Mouse (Mus musculus) cerebellum, adult 18-20 months (tissue): ENCODE measurements around the gene Gpx4.
A peak's percentile ranks its signal among the peaks of the same experiment; 100 is the strongest.
"Not testable (repeated sequence)": the region's sequence is repeated elsewhere in the genome, so short reads cannot be mapped to it uniquely, and the experiment has no call there.

Source experiments
- DNase-seq, 2 experiments: peaks; one replicate each; pipeline ENCODE4 v3.0.0; 2021

Gene Gpx4

DNA sequence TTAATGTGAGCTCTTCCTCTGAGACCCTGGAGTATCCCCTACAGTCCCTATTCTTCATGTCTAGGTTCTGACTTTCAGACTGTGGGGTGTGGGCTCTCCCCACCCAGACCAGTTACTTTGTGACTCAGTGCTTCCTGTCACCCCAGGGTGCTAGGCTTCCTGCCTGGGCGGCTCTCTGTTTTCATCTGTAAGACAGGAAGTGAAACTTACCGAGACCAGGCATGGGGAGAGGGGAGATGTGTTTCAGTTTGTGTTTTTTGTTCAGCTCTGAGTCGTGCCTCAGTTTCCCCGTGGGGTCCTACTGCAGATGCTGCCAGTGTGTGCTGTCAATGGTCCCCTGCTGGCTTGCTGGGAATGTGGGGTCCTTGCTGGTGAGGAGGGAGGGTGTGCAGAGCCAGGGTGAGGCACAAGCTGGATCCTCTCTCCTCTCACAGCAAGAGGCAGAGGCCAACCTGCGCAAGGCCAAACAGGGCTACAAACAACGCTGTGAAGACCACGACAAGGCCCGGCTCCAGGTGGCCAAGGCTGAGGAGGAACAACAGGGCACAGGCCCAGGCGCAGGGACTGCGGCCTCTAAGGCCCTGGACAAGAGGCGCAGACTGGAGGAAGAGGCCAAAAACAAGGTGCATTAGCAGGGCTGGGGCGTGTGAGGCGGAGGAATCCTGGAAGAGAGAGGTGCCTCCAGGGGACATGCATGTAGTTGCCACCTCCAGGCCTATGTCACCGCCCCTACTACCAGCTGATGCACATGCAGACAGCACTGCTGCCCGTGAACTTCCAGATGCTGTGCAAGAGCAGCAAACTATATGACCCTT, 22.5 kb upstream of the Gpx4 start:
- DNase-seq = no peak

GRCm38 (mm10) chr10:80025044-80025347, 22.0 kb upstream of the Gpx4 start:
- no peak for DNase-seq

GRCm38 (mm10) chr10:80025463-80025862, 21.5 kb upstream of the Gpx4 start:
- no peak for DNase-seq

GRCm38 (mm10) chr10:80025889-80026288, 21.1 kb upstream of the Gpx4 start:
- DNase-seq = no peak

DNA sequence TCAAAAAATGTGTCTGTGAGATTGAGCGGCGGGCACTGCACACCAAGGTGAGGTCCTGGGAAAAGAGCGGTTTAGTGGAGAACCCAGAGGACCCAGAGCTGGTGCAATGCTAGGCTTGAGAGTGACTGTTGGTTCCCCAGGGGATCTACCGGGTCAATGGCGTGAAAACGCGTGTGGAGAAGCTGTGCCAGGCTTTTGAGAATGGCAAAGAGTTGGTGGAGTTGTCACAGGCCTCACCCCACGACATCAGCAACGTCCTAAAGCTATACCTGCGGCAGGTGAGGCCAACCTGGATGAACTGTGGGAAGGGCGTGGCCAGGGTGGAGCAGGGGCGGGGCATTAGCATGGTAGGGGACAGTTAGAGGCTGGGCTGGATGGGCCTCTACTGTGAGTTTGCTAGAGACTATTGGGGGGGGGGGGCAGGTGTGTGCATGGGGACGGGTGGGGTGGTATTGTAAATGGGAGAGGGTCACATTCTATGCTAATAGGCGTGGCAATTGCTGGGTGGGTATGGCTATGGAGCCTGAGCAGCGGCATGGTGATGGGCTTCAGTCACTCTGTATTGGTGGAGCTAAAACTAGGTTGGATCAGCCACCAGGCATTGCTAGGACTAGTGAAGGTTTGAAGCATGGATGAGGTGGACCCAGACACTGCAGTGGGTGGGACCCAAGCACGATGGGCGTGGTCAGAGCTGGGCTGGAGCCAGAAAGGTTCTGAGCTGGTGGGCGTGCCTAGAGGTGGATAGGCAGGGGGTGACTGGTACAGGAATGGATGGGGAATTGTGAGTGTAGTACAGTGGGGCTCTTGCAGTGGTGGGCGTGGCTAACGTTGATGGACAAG, 19.1 kb upstream of the Gpx4 start:
- DNase-seq = no peak

DNA sequence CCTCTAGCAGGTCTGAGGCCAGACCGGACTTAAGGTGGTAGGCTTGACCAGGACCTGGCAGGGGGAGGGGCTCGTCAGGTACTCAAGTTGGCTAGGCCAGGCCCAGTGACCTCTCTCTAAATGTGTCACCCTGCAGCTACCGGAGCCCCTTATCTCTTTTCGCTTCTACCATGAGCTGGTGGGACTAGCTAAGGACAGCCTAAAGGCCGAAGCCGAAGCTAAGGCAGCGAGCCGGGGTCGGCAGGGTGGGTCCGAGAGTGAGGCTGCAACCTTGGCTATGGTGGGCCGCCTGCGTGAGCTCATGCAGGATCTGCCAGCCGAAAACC, 18.5 kb upstream of the Gpx4 start:
- DNase-seq = no peak

- no peak for DNase-seq
Measured at GRCm38 (mm10) chr10:80030191-80030590, 16.8 kb upstream of the Gpx4 start.

GRCm38 (mm10) chr10:80030736-80031135, 16.2 kb upstream of the Gpx4 start:
- no peak for DNase-seq

DNA sequence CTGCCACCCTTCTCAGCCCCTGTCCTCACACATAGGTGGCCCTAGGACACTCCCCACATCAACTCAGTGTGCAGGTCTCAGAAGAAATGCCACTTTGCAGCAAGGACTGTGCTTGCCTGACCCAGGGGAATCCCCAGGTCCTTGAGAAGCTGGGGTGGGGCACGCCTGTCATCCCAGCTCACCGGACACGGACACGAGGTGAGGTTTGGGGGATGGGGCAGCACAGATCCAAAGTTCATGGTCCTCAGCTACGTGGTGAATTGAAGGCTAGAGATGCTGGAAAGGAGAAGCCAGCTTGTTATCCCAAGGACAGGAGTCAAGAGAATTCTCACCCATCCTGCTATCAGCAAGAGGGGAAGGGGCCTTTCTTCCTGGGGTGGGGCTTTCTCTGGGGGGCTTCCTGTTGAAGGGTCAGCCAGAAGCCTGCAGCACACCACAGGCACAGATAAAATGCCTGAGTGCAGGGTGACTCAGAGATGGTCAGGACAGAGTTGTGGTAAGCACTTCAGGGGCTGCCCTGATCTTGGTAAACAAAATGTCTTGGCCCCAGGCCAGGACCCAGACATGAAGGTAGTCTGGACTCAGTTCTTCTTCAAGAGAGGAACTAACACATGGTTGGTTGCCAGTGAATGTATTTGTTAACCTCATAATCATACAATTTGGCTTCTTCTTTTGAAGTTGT, 14.0 kb upstream of the Gpx4 start:
- no peak for DNase-seq

- peak; percentile 56 to 63 for DNase-seq
Measured at GRCm38 (mm10) chr10:80033511-80034391, 13.2 kb upstream of the Gpx4 start.

GRCm38 (mm10) chr10:80035148-80035547, 11.8 kb upstream of the Gpx4 start:
- DNase-seq = no peak

DNA sequence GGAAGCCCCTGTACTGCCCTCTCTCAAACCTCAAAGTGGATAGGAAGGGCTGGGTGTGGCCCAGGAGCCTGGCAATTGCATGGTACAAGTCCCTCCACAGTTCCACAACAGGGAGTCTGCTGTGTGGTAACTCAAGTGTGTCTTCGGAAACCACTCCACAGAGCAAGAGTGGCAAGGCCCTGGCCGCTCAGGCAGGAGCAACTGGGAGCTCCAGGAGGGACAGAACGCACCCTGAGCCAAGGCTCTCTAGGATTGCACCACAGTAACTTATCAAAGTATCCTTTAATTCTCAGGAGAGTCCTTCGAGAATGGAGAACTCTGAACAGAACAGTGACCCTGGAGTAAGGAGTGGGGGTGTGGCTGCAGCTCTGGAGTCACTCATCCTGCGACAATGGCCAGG, 11.3 kb upstream of the Gpx4 start:
- DNase-seq = no peak

DNA sequence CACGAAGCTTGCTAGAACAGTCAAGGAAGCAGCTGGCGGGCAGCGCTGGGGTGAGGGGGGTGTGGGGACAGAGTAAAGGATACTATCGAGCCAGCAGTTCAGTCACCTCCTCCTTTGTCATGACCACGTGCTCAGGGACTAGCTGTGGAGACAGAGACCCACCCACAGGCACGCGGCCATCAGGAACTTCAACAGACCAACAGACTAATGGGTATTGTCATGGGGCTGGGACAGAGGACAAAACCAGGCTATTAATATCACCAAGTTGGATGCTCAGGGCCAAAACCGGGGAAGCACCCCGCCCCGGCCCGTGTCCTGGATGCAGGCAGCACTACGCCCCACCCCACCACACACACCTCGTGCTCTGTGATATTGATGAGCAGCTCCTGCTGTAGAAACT, 10.1 kb upstream of the Gpx4 start:
- DNase-seq = no peak

DNA sequence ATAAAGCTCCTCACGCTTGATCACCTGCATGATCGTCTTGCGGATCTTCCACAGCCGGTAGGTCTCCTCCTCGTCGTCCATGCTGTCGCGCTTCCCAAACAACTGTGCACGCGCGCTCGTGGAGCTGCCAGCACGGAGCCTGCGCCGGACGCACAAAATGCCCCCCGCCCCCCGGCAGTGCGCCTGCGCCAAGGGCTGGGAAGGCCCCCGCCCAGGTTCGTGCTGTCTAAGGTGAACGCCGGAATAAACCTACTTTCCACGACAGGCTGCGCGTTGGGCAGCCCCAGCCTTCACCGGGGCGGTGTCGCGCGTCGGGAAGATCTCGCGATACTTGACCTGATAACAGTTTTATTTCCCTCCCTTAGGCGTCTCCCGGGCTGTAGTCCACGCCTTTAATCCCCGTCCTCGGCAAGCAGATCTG, 7.4 kb upstream of the Gpx4 start, which contains the start of gene Polr2e:
Gene Polr2e (minus strand): TSS at position 237 of the 421 bp plus-strand sequence.
- peak; percentile 96 to 97 for DNase-seq

- DNase-seq = not testable (repeated sequence)
Measured at GRCm38 (mm10) chr10:80041409-80042060, 5.4 kb upstream of the Gpx4 start.

DNA sequence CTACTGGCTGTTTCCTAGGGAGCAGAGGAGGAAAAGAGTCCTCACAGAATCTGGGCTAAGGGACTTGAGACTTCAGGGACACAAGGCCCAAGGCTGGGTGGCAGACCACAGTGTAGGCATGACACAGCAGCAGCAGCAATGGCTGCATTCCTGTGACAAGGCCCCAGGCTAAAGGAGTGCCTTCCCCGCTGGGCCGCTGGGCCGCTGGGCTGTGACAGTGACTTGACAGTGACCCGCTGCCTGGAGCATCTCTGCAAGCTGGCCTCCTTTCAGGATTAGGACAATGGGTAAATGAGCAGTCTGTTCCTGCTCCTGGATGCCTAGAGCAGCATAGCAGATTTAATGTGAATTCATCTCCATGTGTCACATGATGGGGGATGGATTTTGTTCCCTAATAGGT, 2.9 kb upstream of the Gpx4 start:
- no peak for DNase-seq

GRCm38 (mm10) chr10:80045364-80045763, 1.6 kb upstream of the Gpx4 start:
- DNase-seq = not testable (repeated sequence)

DNA sequence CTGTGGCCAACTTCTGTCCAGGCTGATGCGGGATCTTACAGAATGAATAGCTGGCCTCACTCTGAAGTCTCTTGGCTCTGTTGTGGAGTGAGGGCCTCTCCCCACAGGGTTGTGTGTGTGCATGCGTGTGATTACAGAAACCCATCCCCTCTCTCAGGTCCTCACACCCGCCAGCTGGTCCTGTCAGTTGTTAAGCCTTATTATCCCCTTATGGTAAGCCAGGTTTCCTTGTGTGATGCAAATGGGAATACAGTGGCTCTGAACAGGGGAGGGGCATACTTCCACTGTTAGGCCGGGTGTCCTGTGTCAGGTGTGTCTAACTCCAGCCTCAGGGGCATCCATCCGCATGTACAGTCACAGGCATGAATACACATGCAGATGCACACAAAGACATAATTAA, 1.2 kb upstream of the Gpx4 start:
- DNase-seq = no peak

DNA sequence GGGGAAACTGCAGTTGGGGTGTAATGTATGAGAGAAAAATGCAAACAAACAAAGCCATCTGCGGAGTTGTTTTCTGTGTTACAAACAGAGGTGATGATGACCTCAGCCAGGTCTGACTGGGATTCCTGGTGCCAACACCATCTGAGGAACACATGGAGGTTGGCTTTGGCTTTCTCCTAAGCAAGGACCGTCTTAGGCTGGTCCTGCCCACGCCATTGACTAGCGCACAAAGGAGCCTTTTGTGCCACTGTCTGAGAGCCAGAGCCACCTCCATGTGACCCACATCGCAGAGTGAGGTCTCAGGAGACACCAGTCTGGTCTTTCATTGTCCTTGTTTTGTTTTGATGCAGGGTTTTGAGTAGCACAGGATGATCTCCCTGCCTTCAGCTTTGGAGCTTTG, 1.4 kb downstream of the Gpx4 start:
- DNase-seq = no peak

GRCm38 (mm10) chr10:80048834-80049233, 1.9 kb downstream of the Gpx4 start:
- DNase-seq = no peak

DNA sequence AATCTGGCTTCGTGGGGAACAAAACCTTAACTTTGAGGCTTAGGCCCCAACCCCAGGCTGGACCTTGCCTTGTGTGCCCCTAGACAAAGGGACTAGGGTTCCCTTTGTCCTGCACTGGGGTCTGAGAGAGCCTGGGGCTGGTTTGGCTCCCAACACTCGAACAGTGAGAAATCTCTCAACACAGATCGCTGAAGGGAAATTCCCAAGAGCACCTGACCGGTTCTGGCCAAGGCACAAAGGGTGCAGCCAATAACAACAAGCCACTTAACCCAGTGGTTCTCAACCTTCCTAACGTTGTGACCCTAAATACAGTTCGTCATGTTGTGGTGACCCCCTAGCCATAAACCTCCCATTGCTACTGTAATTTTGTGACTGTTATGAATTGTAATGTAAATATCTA, 3.3 kb downstream of the Gpx4 start:
- DNase-seq = no peak
